Mouse (Mus musculus) embryonic facial prominence, embryonic 13.5 days (tissue): ENCODE data around the gene Lbp. TPM values are rescaled to one million over a fixed set of nuclear protein-coding genes. Genes with fewer than 3 reads are reported as not detected.

Source experiments
- ATAC-seq: fragments of 200-750 bp; cut with Nextera tagmentation; 2 replicates; pipeline ENCODE4 v1.8.0; 2017; ENCODE audit warnings: low read depth; ENCODE audit not compliant: insufficient number of reproducible peaks, insufficient read depth, low FRiP score, low TSS enrichment
- H3K27ac ChIP-seq: fragments of 300-500 bp; sonication (generic); 2 replicates; pipeline ENCODE4 v1.5.1; 2015; ENCODE audit warnings: moderate library complexity, mild to moderate bottlenecking, inconsistent platforms
- H3K27me3 ChIP-seq: fragments of 300-500 bp; sonication (generic); 2 replicates; pipeline ENCODE4 v1.6.1; 2015; ENCODE audit warnings: mild to moderate bottlenecking, inconsistent platforms
- H3K36me3 ChIP-seq: fragments of 300-500 bp; sonication (generic); 2 replicates; pipeline ENCODE4 v1.6.1; 2015; ENCODE audit warnings: mild to moderate bottlenecking, inconsistent platforms
- H3K4me1 ChIP-seq: fragments of 300-500 bp; sonication (generic); 2 replicates; pipeline ENCODE4 v1.6.1; 2015; ENCODE audit warnings: inconsistent platforms
- H3K4me2 ChIP-seq: fragments of 300-500 bp; sonication (generic); 2 replicates; pipeline ENCODE4 v1.6.1; 2015; ENCODE audit warnings: moderate library complexity, mild to moderate bottlenecking, inconsistent platforms
- H3K4me3 ChIP-seq: fragments of 300-500 bp; sonication (generic); 2 replicates; pipeline ENCODE4 v1.5.1; 2015; ENCODE audit warnings: mild to moderate bottlenecking, inconsistent platforms
- H3K9ac ChIP-seq: fragments of 300-500 bp; sonication (generic); 2 replicates; pipeline ENCODE4 v1.6.1; 2015; ENCODE audit warnings: mild to moderate bottlenecking, inconsistent platforms
- H3K9me3 ChIP-seq: fragments of 300-500 bp; sonication (generic); 2 replicates; pipeline ENCODE4 v1.6.1; 2016; ENCODE audit warnings: inconsistent platforms
- WGBS: fragments of 180-500 bp; shearing (Covaris S2); methylation state at CpG from one replicate; pipeline ENCODE4 v1.1.7; 2015; ENCODE audit warnings: mixed read lengths; 5-methylcytosine and 5-hydroxymethylcytosine counted together
- polyA plus RNA-seq: library from polyadenylated mRNA; unstranded; fragments of >200 nt; fragmentation: Nextera tagmentation; extraction: Ambion mirVana; gene quantifications from 2 replicates; pipeline ENCODE4 v1.2.1, GENCODE M21; 2015

The Lbp gene
- 4.2 and 6.0 TPM in 2 replicates for polyA plus RNA-seq

DNA sequence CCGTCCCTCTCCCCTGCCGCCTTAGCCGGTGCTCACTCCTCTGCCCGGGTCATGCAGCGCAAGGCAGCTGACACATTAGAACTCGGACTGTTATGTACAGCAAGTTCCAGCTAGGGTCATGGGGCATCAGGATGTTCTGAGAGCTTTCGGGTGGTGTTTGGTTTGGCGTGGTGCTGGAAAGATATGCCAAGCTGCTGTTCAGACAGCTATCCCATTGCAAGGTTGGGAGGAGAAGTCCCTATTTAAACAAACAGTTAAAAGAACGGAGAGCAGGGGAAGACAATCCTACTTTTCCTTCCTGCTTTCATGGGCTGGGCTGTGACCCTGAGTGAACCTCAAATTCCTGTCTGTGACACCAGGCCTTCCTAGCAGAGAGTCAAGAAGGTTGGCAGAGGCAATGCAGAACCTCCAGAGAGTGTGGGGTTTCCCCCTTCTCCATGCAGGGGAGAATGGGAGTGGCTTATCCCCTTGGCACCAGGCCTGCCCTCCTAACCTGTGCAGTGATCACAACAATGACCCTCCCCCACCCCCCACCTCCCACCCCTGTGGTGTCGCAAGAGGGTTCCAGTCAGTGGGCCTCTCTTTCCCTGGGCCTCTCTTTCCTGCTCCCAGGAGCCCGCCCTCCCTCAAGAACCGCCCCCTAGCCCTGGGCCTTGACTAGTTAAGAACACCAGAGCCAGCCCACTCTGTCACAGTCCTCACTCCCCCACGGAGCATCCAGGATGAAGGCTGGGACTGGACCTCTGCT is at the start of gene Lbp:
Gene Lbp, plus strand, starts transcription at position 546 of the 748 bp plus-strand sequence.
- Histone ChIP-seq H3K9me3 (no peaks in the 10 kb centered on the region), H3K4me1 (peaks cover 13% of the 10 kb centered on the region), H3K4me3 (no peak within 1 kb of the TSS), H3K36me3 (no peaks in the 10 kb centered on the region), H3K27me3 (no peaks in the 10 kb centered on the region), H3K9ac (0 out of 2 replicates have a peak within 1 kb of the TSS, but pooled peaks have one; percentile 44), H3K4me2 (peak within 1 kb of the TSS; percentile 22), H3K27ac (peak within 1 kb of the TSS; percentile 78)
- ATAC-seq, result peak; percentile 60; the same call in 1 of the 2 replicates
- 47% methylated on average over 13 of the region's 13 CpGs for WGBS

- ATAC-seq, result no peak
- Histone ChIP-seq H3K4me3 (no peak overlapping the region), H3K4me2 (peak overlapping the region; percentile 37), H3K27me3 (no peaks in the 10 kb centered on the region; the same call in 1 of the 2 replicates), H3K9me3 (no peaks in the 10 kb centered on the region), H3K36me3 (no peaks in the 10 kb centered on the region), H3K27ac (peak overlapping the region; percentile 49; the same call in 1 of the 2 replicates), H3K9ac (no peak overlapping the region), H3K4me1 (peaks cover 22% of the 10 kb centered on the region)
- 10% methylated on average over 5 of the region's 5 CpGs for WGBS
Measured at GRCm38 (mm10) chr2:158256894-158257293, 49.4 kb upstream of the Lbp start.

DNA sequence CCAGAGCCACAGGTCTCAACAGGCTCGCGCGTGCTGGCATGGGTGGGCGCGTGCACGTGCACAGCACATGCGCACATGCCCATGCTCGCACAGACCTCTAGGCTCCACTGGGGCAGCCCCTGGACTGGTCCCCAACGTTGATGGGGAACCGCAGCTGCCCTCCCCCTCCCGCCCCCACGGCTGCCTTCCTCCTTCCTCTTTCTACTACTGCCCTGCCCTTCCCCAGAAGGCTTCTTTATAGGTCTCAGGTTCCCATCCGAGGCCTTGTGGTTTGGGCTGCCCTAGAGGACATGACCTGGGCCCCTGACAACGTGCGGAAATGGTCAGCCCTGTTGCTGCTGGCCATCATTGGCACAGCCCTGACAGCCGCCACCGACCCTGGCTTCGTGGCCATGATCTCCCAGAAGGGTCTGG is 48.3 kb upstream of the Lbp start, which contains the start of gene Bpi:
Gene Bpi, plus strand, starts transcription at position 90 of the 414 bp plus-strand sequence.
- Histone ChIP-seq H3K36me3 (no peaks in the 10 kb centered on the region), H3K27me3 (no peaks in the 10 kb centered on the region; the same call in 1 of the 2 replicates), H3K4me3 (no peak within 1 kb of the TSS), H3K4me1 (peaks cover 22% of the 10 kb centered on the region), H3K9me3 (no peaks in the 10 kb centered on the region), H3K9ac (0 out of 2 replicates have a peak within 1 kb of the TSS, but pooled peaks have one; percentile 32), H3K4me2 (peak within 1 kb of the TSS; percentile 37), H3K27ac (peak within 1 kb of the TSS; percentile 49; the same call in 1 of the 2 replicates)
- ATAC-seq, result no peak; the same call in 1 of the 2 replicates
- 54% methylated on average over 18 of the region's 18 CpGs for WGBS

- no peak overlapping the region for H3K9ac ChIP-seq
- ATAC-seq, result no peak
- WGBS, result 10% methylated on average over 12 of the region's 12 CpGs
Measured at GRCm38 (mm10) chr2:158258781-158259180, 47.5 kb upstream of the Lbp start.

DNA sequence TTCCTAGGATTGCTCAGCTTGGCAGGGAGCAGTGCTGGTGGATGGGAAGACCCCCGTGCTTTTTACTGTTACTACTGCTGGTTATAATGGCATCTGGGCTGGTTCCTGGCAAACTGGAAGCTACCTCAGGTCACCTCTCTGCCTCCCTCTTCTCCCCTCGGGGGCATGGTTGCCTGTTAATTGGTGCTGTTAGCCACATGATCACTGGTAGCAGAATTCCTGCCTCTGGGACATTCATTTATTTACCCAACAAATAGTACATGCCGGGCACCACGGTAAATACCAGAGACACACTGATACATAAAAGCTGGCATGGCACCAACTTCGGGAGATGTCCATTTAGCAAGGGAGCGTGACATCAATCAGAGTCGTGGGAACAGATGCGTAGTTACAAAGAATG is 46.8 kb upstream of the Lbp start:
- H3K27ac ChIP-seq, result no peak overlapping the region
- no peaks in the 10 kb centered on the region for H3K9me3 ChIP-seq
- 69% methylated on average over 8 of the region's 8 CpGs for WGBS
- H3K4me1 ChIP-seq, result peaks cover 22% of the 10 kb centered on the region
- H3K36me3 ChIP-seq, result no peaks in the 10 kb centered on the region
- no peaks in the 10 kb centered on the region; the same call in 1 of the 2 replicates for H3K27me3 ChIP-seq
- H3K9ac ChIP-seq, result no peak overlapping the region
- H3K4me3 ChIP-seq, result no peak overlapping the region
- H3K4me2 ChIP-seq, result no peak overlapping the region
- no peak for ATAC-seq

More at GRCm38 (mm10) chr2:158258781-158259180, 47.5 kb upstream of the Lbp start:
- Histone ChIP-seq H3K4me3 (no peak overlapping the region), H3K9me3 (no peaks in the 10 kb centered on the region), H3K36me3 (no peaks in the 10 kb centered on the region), H3K27ac (no peak overlapping the region), H3K27me3 (no peaks in the 10 kb centered on the region; the same call in 1 of the 2 replicates), H3K4me2 (peak overlapping the region; percentile 37; the same call in 1 of the 2 replicates), H3K4me1 (peaks cover 22% of the 10 kb centered on the region)

- no peak for ATAC-seq
- Histone ChIP-seq H3K4me2 (no peak overlapping the region), H3K27me3 (no peaks in the 10 kb centered on the region), H3K4me3 (no peak overlapping the region), H3K9ac (no peak overlapping the region), H3K9me3 (no peaks in the 10 kb centered on the region), H3K4me1 (0 out of 2 replicates have a peak, but pooled peaks cover 3% of the 10 kb centered on the region), H3K27ac (no peak overlapping the region), H3K36me3 (no peaks in the 10 kb centered on the region)
- 76% methylated on average over 3 of the region's 3 CpGs for WGBS
Measured at GRCm38 (mm10) chr2:158264877-158265276, 41.4 kb upstream of the Lbp start.

GRCm38 (mm10) chr2:158270017-158270416 is 36.3 kb upstream of the Lbp start:
- H3K9me3 ChIP-seq, result no peaks in the 10 kb centered on the region
- 73% methylated on average over 8 of the region's 8 CpGs for WGBS
- H3K27ac ChIP-seq, result no peak overlapping the region
- H3K9ac ChIP-seq, result no peak overlapping the region
- H3K4me1 ChIP-seq, result 0 out of 2 replicates have a peak, but pooled peaks cover 7% of the 10 kb centered on the region
- no peak for ATAC-seq
- H3K36me3 ChIP-seq, result no peaks in the 10 kb centered on the region
- no peak overlapping the region for H3K4me3 ChIP-seq
- no peak overlapping the region for H3K4me2 ChIP-seq
- H3K27me3 ChIP-seq, result no peaks in the 10 kb centered on the region

DNA sequence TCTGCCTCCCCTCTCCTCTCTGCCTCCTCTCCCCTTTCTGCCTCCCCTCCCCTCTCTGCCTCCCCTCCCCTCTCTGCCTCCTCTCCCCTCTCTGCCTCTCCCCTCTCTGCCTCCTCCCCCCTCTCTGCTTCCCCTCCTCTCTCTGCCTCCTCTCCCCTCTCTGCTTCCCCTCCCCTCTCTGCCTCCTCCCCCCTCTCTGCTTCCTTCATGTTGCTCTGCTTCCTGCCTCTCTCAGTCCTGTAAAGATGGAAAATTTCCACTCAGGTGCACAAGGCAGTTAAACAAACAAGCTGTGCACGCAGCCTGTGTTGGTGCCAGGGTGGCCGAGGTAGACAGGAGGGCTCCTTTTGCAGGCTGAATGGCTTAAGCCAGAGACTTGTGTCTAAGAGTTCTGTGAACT is 32.6 kb upstream of the Lbp start:
- Histone ChIP-seq H3K4me2 (no peak overlapping the region), H3K9me3 (no peaks in the 10 kb centered on the region), H3K9ac (no peak overlapping the region), H3K4me3 (no peak overlapping the region), H3K4me1 (0 out of 2 replicates have a peak, but pooled peaks cover 5% of the 10 kb centered on the region), H3K27me3 (no peaks in the 10 kb centered on the region), H3K27ac (no peak overlapping the region), H3K36me3 (no peaks in the 10 kb centered on the region)
- no peak for ATAC-seq
- WGBS, result 18% methylated on average over 2 of the region's 2 CpGs

DNA sequence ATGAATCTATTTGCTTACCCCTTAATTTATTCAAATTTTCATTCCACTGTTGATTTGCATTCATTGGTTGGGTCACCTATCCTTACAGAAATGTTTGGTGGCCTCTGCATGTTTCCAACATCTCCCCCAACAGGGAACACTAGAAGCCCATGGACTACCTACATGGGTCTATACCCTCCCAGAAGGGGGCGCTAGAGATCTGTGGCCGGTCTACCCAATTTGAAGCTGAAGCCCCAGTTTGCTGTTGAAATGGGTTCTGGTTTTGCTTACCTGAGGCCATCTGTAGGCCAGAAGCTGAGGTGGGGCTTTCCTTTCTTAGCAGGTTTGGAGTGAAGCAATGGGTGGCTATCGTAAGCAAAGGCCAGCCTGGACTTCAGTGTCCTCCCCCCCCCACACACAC is 30.9 kb upstream of the Lbp start:
- no peaks in the 10 kb centered on the region for H3K27me3 ChIP-seq
- WGBS, result 93% methylated on average over 3 of the region's 3 CpGs
- 0 out of 2 replicates have a peak, but pooled peaks cover 5% of the 10 kb centered on the region for H3K4me1 ChIP-seq
- H3K4me2 ChIP-seq, result no peak overlapping the region
- no peak overlapping the region for H3K9ac ChIP-seq
- H3K4me3 ChIP-seq, result no peak overlapping the region
- H3K9me3 ChIP-seq, result no peaks in the 10 kb centered on the region
- no peaks in the 10 kb centered on the region for H3K36me3 ChIP-seq
- H3K27ac ChIP-seq, result no peak overlapping the region
- ATAC-seq, result no peak

DNA sequence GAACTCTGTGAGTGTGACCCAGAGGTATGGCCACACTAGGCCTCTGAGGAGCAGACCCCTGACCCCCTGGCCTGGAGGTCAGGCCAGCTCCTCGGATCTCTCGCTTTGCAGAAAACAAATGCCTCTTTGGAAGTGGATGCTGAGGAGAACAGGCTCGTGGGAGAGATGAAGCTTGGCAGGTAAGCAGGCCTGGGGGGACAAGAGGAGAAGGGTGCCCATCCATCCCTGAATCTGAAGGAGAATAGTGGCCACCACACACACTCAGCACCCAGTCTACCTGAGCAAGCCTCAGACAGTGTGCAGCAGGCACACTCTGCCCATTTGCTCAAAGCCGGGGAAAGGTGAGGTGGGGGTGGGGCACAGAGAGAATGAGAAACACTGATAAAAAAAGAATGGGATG is 30.5 kb upstream of the Lbp start:
- no peak overlapping the region for H3K4me3 ChIP-seq
- no peak overlapping the region for H3K4me2 ChIP-seq
- no peaks in the 10 kb centered on the region for H3K36me3 ChIP-seq
- 51% methylated on average over 4 of the region's 4 CpGs for WGBS
- no peak for ATAC-seq
- H3K27me3 ChIP-seq, result no peaks in the 10 kb centered on the region
- no peaks in the 10 kb centered on the region for H3K9me3 ChIP-seq
- H3K9ac ChIP-seq, result no peak overlapping the region
- 0 out of 2 replicates have a peak, but pooled peaks cover 5% of the 10 kb centered on the region for H3K4me1 ChIP-seq
- no peak overlapping the region for H3K27ac ChIP-seq

DNA sequence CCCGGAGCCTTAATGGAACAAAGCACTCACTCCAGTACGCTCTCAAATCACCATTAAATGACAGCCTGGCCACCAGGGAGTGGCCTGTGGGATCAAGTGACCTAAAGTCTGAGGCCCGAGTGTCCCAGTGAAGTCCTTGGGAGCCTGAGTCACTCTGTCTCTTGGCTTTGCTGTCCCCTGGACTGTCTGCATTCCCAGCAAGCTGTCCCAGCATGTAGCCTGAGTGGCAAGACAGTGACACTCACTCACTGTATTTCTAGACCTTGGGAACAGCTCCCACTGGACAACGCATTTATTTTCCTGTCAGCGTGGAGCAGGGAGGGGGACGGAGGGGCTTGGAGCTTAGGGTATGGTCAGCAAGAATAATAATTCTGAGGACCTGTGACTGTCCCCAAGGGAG is 29.8 kb upstream of the Lbp start:
- 68% methylated on average over 6 of the region's 6 CpGs for WGBS
- Histone ChIP-seq H3K4me3 (no peak overlapping the region), H3K36me3 (no peaks in the 10 kb centered on the region), H3K4me2 (no peak overlapping the region), H3K9me3 (no peaks in the 10 kb centered on the region), H3K9ac (no peak overlapping the region), H3K4me1 (0 out of 2 replicates have a peak, but pooled peaks cover 5% of the 10 kb centered on the region), H3K27me3 (no peaks in the 10 kb centered on the region), H3K27ac (no peak overlapping the region)
- no peak for ATAC-seq

DNA sequence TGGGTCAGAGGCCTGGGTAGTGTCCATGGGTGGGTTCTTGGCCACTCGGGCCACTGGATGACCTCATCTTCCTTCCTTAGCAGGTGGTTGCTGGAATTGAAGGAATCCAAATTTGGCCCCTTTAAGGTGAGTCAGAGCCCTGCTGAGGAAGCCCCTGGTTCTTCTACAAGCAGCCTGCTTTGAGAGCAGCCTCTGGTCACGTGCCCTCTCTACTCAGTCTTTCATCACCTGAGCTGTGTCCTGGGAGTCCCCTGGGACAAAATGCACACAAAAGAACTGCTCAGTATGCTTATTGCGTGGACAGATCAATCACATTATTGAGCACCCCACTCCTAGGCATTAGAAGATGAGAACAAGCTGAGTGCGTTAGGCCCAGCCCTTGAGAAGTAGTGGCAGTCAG is 29.4 kb upstream of the Lbp start:
- Histone ChIP-seq H3K4me2 (no peak overlapping the region), H3K9me3 (no peaks in the 10 kb centered on the region), H3K4me3 (no peak overlapping the region), H3K27me3 (no peaks in the 10 kb centered on the region), H3K36me3 (no peaks in the 10 kb centered on the region), H3K4me1 (0 out of 2 replicates have a peak, but pooled peaks cover 7% of the 10 kb centered on the region), H3K27ac (no peak overlapping the region), H3K9ac (no peak overlapping the region)
- 85% methylated on average over 4 of the region's 4 CpGs for WGBS
- ATAC-seq, result no peak
